Mouse (Mus musculus): ENCODE data around the gene Spata1.

DNA sequence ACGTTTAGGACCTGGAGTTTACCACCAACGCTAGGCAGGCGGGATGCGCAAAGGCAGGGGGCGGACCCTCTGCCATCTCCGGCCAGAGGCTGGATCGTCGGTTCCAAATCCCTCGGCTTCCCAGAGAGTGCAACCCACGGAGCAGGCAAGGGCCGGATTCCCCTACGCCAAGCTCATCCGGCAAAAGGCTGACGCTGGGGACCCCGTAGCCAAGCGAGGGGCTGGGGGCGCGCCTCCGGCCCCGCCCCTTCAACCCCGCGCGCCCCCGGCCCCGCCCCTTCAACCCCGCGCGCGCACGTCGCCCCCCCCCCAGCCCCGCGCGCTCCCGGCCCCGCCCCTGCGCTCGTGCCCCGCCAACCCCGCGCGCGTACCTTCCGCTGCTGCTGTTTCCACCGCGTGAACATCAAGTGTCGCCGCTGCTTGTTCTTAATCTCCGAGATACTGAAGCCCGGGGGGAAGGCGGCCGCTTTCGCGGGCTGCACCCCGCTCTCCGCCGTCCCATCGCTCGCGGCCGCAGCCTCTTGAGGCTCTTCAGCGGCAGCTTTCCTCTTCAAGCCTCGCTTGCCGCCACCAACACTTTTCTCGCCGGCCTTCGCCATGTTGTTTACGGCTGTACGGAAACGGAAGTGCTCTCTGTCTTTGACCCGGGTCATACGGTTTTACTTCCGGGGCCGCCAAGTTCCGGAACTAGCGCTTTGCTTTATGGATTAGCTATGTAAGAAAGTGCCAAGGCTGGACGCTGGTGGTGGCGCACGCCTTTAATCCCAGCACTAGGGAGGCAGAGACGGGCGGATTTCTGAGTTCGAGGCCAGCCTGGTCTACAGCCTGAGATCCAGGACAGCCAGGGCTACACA lies 21.5 kb upstream of the Spata1 start, which contains the start of gene Rpf1:
- TF ChIP-seq CTCF (IDR thresholded peaks at IDR 0.05; ENCODE audit: low read depth, low read length): 0 out of 2 replicates have a peak, but pooled peaks have one; percentile 3
- peak; percentile 10; the same call in 1 of the 2 replicates for TF ChIP-seq POLR2A (IDR thresholded peaks at IDR 0.05; ENCODE audit: borderline replicate concordance, low read depth, low read length)

Measured in bone marrow macrophage, adult 2 months (primary cell).